Mouse (Mus musculus): ENCODE data around the gene Stk32c. TPM values are rescaled to one million over a fixed set of nuclear protein-coding genes. Genes with fewer than 3 reads are reported as not detected.

Stk32c gene
- polyA plus RNA-seq, 1 experiment from 2014 or later = 0.15 TPM

GRCm38 (mm10) chr7:139219486-139219885, 6.4 kb upstream of the Stk32c start:
- Histone ChIP-seq H3K27ac (ENCODE audit: low read length) (peak overlapping the region; percentile 37; the same call in 1 of the 2 replicates), H3K27me3 (replicated peaks; ENCODE audit: control insufficient read depth, insufficient read depth, low read length) (no peaks in the 10 kb centered on the region), H3K4me2 (ENCODE audit: low read depth, low read length) (no peak overlapping the region), H3K4me3 (ENCODE audit: low read length) (no peak overlapping the region), H3K9ac (ENCODE audit: low read depth, low read length) (no peak overlapping the region), H3K36me3 (ENCODE audit: control insufficient read depth, insufficient read depth, low read length) (no peaks in the 10 kb centered on the region), H3K4me1 (ENCODE audit: control insufficient read depth, insufficient read depth, low read length) (peaks cover 10% of the 10 kb centered on the region; the same call in 1 of the 2 replicates), H3K9me3 (ENCODE audit: control insufficient read depth, low read length) (no peaks in the 10 kb centered on the region)
- 74% methylated on average over 5 of the region's 5 CpGs for WGBS
- no peak for ATAC-seq

- ATAC-seq = no peak
- no peaks in the 10 kb centered on the region for H3K27me3 ChIP-seq (replicated peaks; ENCODE audit: control insufficient read depth, insufficient read depth, low read length)
- peaks cover 10% of the 10 kb centered on the region; the same call in 1 of the 2 replicates for H3K4me1 ChIP-seq (ENCODE audit: control insufficient read depth, insufficient read depth, low read length)
- WGBS = 58% methylated on average over 6 of the region's 6 CpGs
- H3K9me3 ChIP-seq (ENCODE audit: control insufficient read depth, low read length) = no peaks in the 10 kb centered on the region
- H3K9ac ChIP-seq (ENCODE audit: low read depth, low read length) = no peak overlapping the region
- no peak overlapping the region for H3K4me3 ChIP-seq (ENCODE audit: low read length)
- no peak overlapping the region for H3K4me2 ChIP-seq (ENCODE audit: low read depth, low read length)
- no peaks in the 10 kb centered on the region for H3K36me3 ChIP-seq (ENCODE audit: control insufficient read depth, insufficient read depth, low read length)
- peak overlapping the region; percentile 37; the same call in 1 of the 2 replicates for H3K27ac ChIP-seq (ENCODE audit: low read length)
These were observed 5.7 kb upstream of the Stk32c start for GRCm38 (mm10) chr7:139218641-139219415.

GRCm38 (mm10) chr7:139217046-139217445, 3.9 kb upstream of the Stk32c start:
- Histone ChIP-seq H3K9ac (ENCODE audit: low read depth, low read length) (no peak overlapping the region), H3K9me3 (ENCODE audit: control insufficient read depth, low read length) (no peaks in the 10 kb centered on the region), H3K36me3 (ENCODE audit: control insufficient read depth, insufficient read depth, low read length) (no peaks in the 10 kb centered on the region), H3K27ac (ENCODE audit: low read length) (no peak overlapping the region), H3K4me3 (ENCODE audit: low read length) (no peak overlapping the region), H3K27me3 (replicated peaks; ENCODE audit: control insufficient read depth, insufficient read depth, low read length) (no peaks in the 10 kb centered on the region), H3K4me2 (ENCODE audit: low read depth, low read length) (no peak overlapping the region), H3K4me1 (ENCODE audit: control insufficient read depth, insufficient read depth, low read length) (peaks cover 12% of the 10 kb centered on the region)
- WGBS = 84% methylated on average over 7 of the region's 7 CpGs
- ATAC-seq = no peak

- no peak for ATAC-seq
- Histone ChIP-seq H3K27me3 (replicated peaks; ENCODE audit: control insufficient read depth, insufficient read depth, low read length) (no peaks in the 10 kb centered on the region), H3K27ac (ENCODE audit: low read length) (no peak overlapping the region), H3K4me2 (ENCODE audit: low read depth, low read length) (no peak overlapping the region), H3K36me3 (ENCODE audit: control insufficient read depth, insufficient read depth, low read length) (no peaks in the 10 kb centered on the region), H3K4me1 (ENCODE audit: control insufficient read depth, insufficient read depth, low read length) (peaks cover 12% of the 10 kb centered on the region), H3K9ac (ENCODE audit: low read depth, low read length) (no peak overlapping the region), H3K4me3 (ENCODE audit: low read length) (no peak overlapping the region), H3K9me3 (ENCODE audit: control insufficient read depth, low read length) (no peaks in the 10 kb centered on the region)
- 89% methylated on average over 9 of the region's 9 CpGs for WGBS
These were observed 3.4 kb upstream of the Stk32c start for GRCm38 (mm10) chr7:139216464-139216863.

- Histone ChIP-seq H3K36me3 (ENCODE audit: control insufficient read depth, insufficient read depth, low read length) (no peaks in the 10 kb centered on the region), H3K9me3 (ENCODE audit: control insufficient read depth, low read length) (no peaks in the 10 kb centered on the region), H3K27me3 (replicated peaks; ENCODE audit: control insufficient read depth, insufficient read depth, low read length) (no peaks in the 10 kb centered on the region), H3K9ac (ENCODE audit: low read depth, low read length) (no peak overlapping the region), H3K27ac (ENCODE audit: low read length) (no peak overlapping the region), H3K4me1 (ENCODE audit: control insufficient read depth, insufficient read depth, low read length) (peaks cover 12% of the 10 kb centered on the region), H3K4me2 (ENCODE audit: low read depth, low read length) (no peak overlapping the region), H3K4me3 (ENCODE audit: low read length) (no peak overlapping the region)
- ATAC-seq = no peak
- 90% methylated on average over 7 of the region's 7 CpGs for WGBS
These were observed 2.8 kb upstream of the Stk32c start for GRCm38 (mm10) chr7:139215946-139216345.

- no peak overlapping the region for H3K27ac ChIP-seq (ENCODE audit: low read length)
- no peak for ATAC-seq
- no peaks in the 10 kb centered on the region for H3K36me3 ChIP-seq (ENCODE audit: control insufficient read depth, insufficient read depth, low read length)
- no peaks in the 10 kb centered on the region for H3K9me3 ChIP-seq (ENCODE audit: control insufficient read depth, low read length)
- H3K27me3 ChIP-seq (replicated peaks; ENCODE audit: control insufficient read depth, insufficient read depth, low read length) = no peaks in the 10 kb centered on the region
- H3K4me1 ChIP-seq (ENCODE audit: control insufficient read depth, insufficient read depth, low read length) = peaks cover 12% of the 10 kb centered on the region
- H3K4me2 ChIP-seq (ENCODE audit: low read depth, low read length) = no peak overlapping the region
- no peak overlapping the region for H3K9ac ChIP-seq (ENCODE audit: low read depth, low read length)
- WGBS = 71% methylated on average over 1 of the region's 1 CpGs
- no peak overlapping the region for H3K4me3 ChIP-seq (ENCODE audit: low read length)
These were observed 2.4 kb upstream of the Stk32c start for GRCm38 (mm10) chr7:139215516-139215915.

- Histone ChIP-seq H3K27me3 (replicated peaks; ENCODE audit: control insufficient read depth, insufficient read depth, low read length) (no peaks in the 10 kb centered on the region), H3K4me3 (ENCODE audit: low read length) (no peak overlapping the region), H3K36me3 (ENCODE audit: control insufficient read depth, insufficient read depth, low read length) (no peaks in the 10 kb centered on the region), H3K4me1 (ENCODE audit: control insufficient read depth, insufficient read depth, low read length) (peaks cover 10% of the 10 kb centered on the region), H3K9me3 (ENCODE audit: control insufficient read depth, low read length) (no peaks in the 10 kb centered on the region), H3K4me2 (ENCODE audit: low read depth, low read length) (no peak overlapping the region), H3K9ac (ENCODE audit: low read depth, low read length) (no peak overlapping the region), H3K27ac (ENCODE audit: low read length) (no peak overlapping the region)
- WGBS = 81% methylated on average over 14 of the region's 14 CpGs
- ATAC-seq = no peak
These were observed 1.7 kb upstream of the Stk32c start for GRCm38 (mm10) chr7:139214596-139215340.

GRCm38 (mm10) chr7:139214160-139214559, 1.1 kb upstream of the Stk32c start:
- H3K4me3 ChIP-seq (ENCODE audit: low read length) = no peak overlapping the region
- H3K27ac ChIP-seq (ENCODE audit: low read length) = no peak overlapping the region
- ATAC-seq = no peak
- H3K9ac ChIP-seq (ENCODE audit: low read depth, low read length) = no peak overlapping the region
- H3K4me1 ChIP-seq (ENCODE audit: control insufficient read depth, insufficient read depth, low read length) = peaks cover 5% of the 10 kb centered on the region
- no peaks in the 10 kb centered on the region for H3K9me3 ChIP-seq (ENCODE audit: control insufficient read depth, low read length)
- no peak overlapping the region for H3K4me2 ChIP-seq (ENCODE audit: low read depth, low read length)
- H3K27me3 ChIP-seq (replicated peaks; ENCODE audit: control insufficient read depth, insufficient read depth, low read length) = no peaks in the 10 kb centered on the region
- WGBS = 74% methylated on average over 3 of the region's 3 CpGs
- H3K36me3 ChIP-seq (ENCODE audit: control insufficient read depth, insufficient read depth, low read length) = no peaks in the 10 kb centered on the region

- Histone ChIP-seq H3K9me3 (ENCODE audit: control insufficient read depth, low read length) (no peaks in the 10 kb centered on the region), H3K9ac (ENCODE audit: low read depth, low read length) (peak overlapping the region; percentile 81), H3K36me3 (ENCODE audit: control insufficient read depth, insufficient read depth, low read length) (no peaks in the 10 kb centered on the region), H3K4me3 (ENCODE audit: low read length) (peak overlapping the region; percentile 68), H3K4me1 (ENCODE audit: control insufficient read depth, insufficient read depth, low read length) (peaks cover 3% of the 10 kb centered on the region), H3K27ac (ENCODE audit: low read length) (no peak overlapping the region), H3K4me2 (ENCODE audit: low read depth, low read length) (peak overlapping the region; percentile 78), H3K27me3 (replicated peaks; ENCODE audit: control insufficient read depth, insufficient read depth, low read length) (no peaks in the 10 kb centered on the region)
- 66% methylated on average over 3 of the region's 3 CpGs for WGBS
- no peak for ATAC-seq
These were observed 644 bp upstream of the Stk32c start for GRCm38 (mm10) chr7:139213751-139214150.
